Mouse (Mus musculus) E14TG2a.4 (cell line): ENCODE data around the gene Wdr34.

Experiments
- H3K27me3 ChIP-seq: 2 replicates; pipeline ENCODE4 v1.6.1; 2014; ENCODE audit warnings: low read length, control low read depth; ENCODE audit not compliant: insufficient read depth
- H3K36me3 ChIP-seq: 2 replicates; pipeline ENCODE4 v1.6.1; 2014; ENCODE audit warnings: low read length, control low read depth; ENCODE audit not compliant: insufficient read depth
- H3K4me1 ChIP-seq: replicated peaks from 2 replicates; pipeline ENCODE4 v1.6.1; 2014; ENCODE audit warnings: low read depth, low read length, control low read depth
- H3K4me3 ChIP-seq: replicated peaks from 2 replicates; pipeline ENCODE4 v1.5.1; 2014; ENCODE audit warnings: mild to moderate bottlenecking, low read length
- H3K9me3 ChIP-seq: 2 replicates; pipeline ENCODE4 v1.6.1; 2014; ENCODE audit warnings: low read length, control low read depth
- CTCF ChIP-seq: conservative IDR thresholded peaks from 2 replicates; pipeline ENCODE4 v1.5.1; 2014; ENCODE audit warnings: low read length
- NANOG ChIP-seq: IDR thresholded peaks from 2 replicates; pipeline ENCODE4 v1.6.1; 2014; ENCODE audit warnings: borderline replicate concordance, low read length, mixed read lengths
- POU5F1 ChIP-seq: IDR thresholded peaks from 2 replicates; pipeline ENCODE4 v1.6.1; 2014; ENCODE audit warnings: low read length, borderline replicate concordance

Gene Wdr34

GRCm38 (mm10) chr2:30073285-30073684, 24.6 kb upstream of the Wdr34 start:
- Histone ChIP-seq H3K4me1 (peaks cover 67% of the 10 kb centered on the region), H3K27me3 (no peaks in the 10 kb centered on the region), H3K4me3 (no peak overlapping the region), H3K9me3 (no peaks in the 10 kb centered on the region), H3K36me3 (peaks cover 61% of the 10 kb centered on the region)
- TF ChIP-seq CTCF (no peak), NANOG (no peak), POU5F1 (no peak)

DNA sequence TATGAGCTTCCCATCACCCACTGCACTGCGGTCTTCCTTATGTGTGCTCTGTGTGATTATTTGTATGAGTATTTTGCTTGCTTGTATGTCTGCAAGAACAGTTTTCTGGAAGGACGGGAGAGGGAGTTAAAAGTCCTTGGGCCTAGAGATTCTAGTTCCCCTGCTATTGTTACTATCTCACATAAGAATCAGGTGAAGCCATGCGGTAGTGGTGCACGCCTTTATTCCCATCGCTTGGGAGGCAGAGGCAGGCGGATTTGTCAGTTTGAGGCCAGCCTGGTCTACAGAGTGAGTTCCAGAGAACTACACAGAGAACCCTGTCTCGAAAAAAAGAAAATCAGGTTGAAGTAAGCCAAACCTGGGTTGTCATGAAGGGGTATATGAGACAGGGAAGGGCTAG, 24.2 kb upstream of the Wdr34 start:
- Histone ChIP-seq H3K9me3 (no peaks in the 10 kb centered on the region), H3K4me3 (no peak overlapping the region), H3K27me3 (no peaks in the 10 kb centered on the region), H3K36me3 (peaks cover 65% of the 10 kb centered on the region), H3K4me1 (peaks cover 69% of the 10 kb centered on the region)
- no peak for TF ChIP-seq CTCF
- TF ChIP-seq NANOG = no peak
- TF ChIP-seq POU5F1 = no peak

DNA sequence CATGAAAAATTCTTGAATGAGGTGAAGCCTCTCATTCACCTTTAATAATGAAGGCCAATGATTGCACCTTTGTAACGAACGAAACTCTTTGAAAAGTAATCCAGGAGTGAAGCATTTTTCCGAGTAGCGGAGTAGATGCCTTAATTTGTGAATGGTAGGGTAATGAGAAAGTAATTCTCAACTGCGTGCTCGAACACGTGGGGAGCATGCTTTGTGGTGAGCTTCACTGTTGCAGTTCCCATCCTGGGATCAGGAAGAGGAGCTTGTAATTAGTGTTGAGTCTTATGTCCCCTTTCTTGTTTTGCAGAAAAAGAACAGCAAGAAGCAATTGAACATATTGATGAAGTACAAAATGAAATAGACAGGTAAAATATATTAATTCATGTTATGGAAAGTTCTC, 19.3 kb upstream of the Wdr34 start:
- no peaks in the 10 kb centered on the region for H3K9me3 ChIP-seq

GRCm38 (mm10) chr2:30067031-30067888, 18.6 kb upstream of the Wdr34 start:
- Histone ChIP-seq H3K4me3 (peak overlapping the region; percentile 95), H3K9me3 (no peaks in the 10 kb centered on the region), H3K27me3 (no peaks in the 10 kb centered on the region), H3K4me1 (peaks cover 57% of the 10 kb centered on the region), H3K36me3 (peaks cover 74% of the 10 kb centered on the region)
- no peak for TF ChIP-seq CTCF
- TF ChIP-seq POU5F1 = no peak
- TF ChIP-seq NANOG = no peak

More for the DNA sequence above, 19.3 kb upstream of the Wdr34 start:
- Histone ChIP-seq H3K4me1 (peaks cover 64% of the 10 kb centered on the region), H3K36me3 (peaks cover 76% of the 10 kb centered on the region), H3K27me3 (no peaks in the 10 kb centered on the region), H3K4me3 (peak overlapping the region; percentile 95)
- no peak for TF ChIP-seq POU5F1
- no peak for TF ChIP-seq CTCF
- no peak for TF ChIP-seq NANOG

GRCm38 (mm10) chr2:30066046-30066901, 17.6 kb upstream of the Wdr34 start:
- Histone ChIP-seq H3K4me3 (peak overlapping the region; percentile 95), H3K4me1 (peaks cover 56% of the 10 kb centered on the region), H3K9me3 (no peaks in the 10 kb centered on the region), H3K36me3 (peaks cover 68% of the 10 kb centered on the region), H3K27me3 (no peaks in the 10 kb centered on the region)
- no peak for TF ChIP-seq POU5F1
- TF ChIP-seq NANOG = no peak
- no peak for TF ChIP-seq CTCF

DNA sequence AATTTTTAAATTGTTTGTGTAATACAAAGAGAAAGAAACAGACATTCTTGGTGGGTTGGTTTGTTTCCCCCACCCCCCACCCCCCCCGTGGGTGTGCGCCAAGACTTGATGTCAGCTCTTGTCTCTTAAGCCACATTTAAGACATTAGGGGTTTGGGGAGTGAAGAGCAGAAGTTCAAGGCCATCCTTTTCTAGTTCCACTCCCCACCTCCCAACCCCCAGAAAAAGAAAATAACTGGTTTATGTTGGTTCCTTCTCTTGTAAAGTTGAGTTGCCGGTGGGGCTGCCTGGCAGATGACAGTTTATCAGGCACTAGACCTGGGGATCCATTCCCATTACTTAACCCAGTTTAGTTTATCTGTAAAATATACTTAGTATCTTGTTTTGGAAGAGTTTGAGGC, 15.6 kb upstream of the Wdr34 start:
- H3K4me1 ChIP-seq = peaks cover 59% of the 10 kb centered on the region
- H3K36me3 ChIP-seq = peaks cover 53% of the 10 kb centered on the region
- H3K27me3 ChIP-seq = no peaks in the 10 kb centered on the region
- no peaks in the 10 kb centered on the region for H3K9me3 ChIP-seq
- TF ChIP-seq CTCF (no peak), POU5F1 (no peak), NANOG (no peak)
- H3K4me3 ChIP-seq = peak overlapping the region; percentile 98

GRCm38 (mm10) chr2:30063791-30064190, 15.1 kb upstream of the Wdr34 start:
- Histone ChIP-seq H3K9me3 (no peaks in the 10 kb centered on the region), H3K36me3 (peaks cover 48% of the 10 kb centered on the region), H3K27me3 (no peaks in the 10 kb centered on the region), H3K4me1 (peaks cover 59% of the 10 kb centered on the region), H3K4me3 (peak overlapping the region; percentile 98)
- no peak for TF ChIP-seq NANOG
- no peak for TF ChIP-seq CTCF
- no peak for TF ChIP-seq POU5F1

DNA sequence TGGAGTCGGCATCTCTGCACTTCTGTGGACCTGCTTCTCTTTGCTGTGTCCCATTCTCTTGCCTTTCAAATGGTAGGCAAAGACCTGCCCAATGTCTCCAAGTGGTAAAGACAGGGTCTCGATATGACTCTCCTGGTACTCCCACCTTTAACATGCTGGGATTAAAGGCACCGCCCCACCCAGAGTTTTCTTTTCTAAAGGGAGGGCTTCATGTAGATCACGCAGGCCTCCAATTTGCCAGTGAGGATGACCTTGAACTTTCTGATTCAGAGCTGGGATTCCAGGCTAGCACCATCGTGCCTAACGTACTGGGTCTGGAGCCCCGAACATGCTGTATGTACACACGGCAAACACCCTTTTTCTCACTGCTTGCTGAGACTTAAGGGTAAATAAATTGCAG, 14.6 kb upstream of the Wdr34 start:
- Histone ChIP-seq H3K27me3 (no peaks in the 10 kb centered on the region), H3K4me3 (peak overlapping the region; percentile 98), H3K4me1 (peaks cover 57% of the 10 kb centered on the region), H3K9me3 (no peaks in the 10 kb centered on the region), H3K36me3 (peaks cover 42% of the 10 kb centered on the region)
- TF ChIP-seq NANOG (no peak), CTCF (no peak), POU5F1 (no peak)
